Mouse (Mus musculus) midbrain, embryonic 16.5 days (tissue): ENCODE measurements around the gene Wnt10b. TPM values are rescaled to one million over a fixed set of nuclear protein-coding genes. Genes with fewer than 3 reads are reported as not detected.
"Not testable (repeated sequence)": the region's sequence is repeated elsewhere in the genome, so short reads cannot be mapped to it uniquely, and the experiment has no call there.

Experiments used
- ATAC-seq: fragments of 200-750 bp; cut with Nextera tagmentation; 2 replicates; pipeline ENCODE4 v1.8.0; 2017; ENCODE audit warnings: moderate TSS enrichment
- H3K27ac ChIP-seq: fragments of 300-500 bp; sonication (generic); 2 replicates; pipeline ENCODE4 v1.5.1; 2014; ENCODE audit warnings: mild to moderate bottlenecking, low read length, mixed read lengths
- H3K27me3 ChIP-seq: fragments of 300-500 bp; sonication (generic); 2 replicates; pipeline ENCODE4 v1.6.1; 2014; ENCODE audit warnings: low read depth, low read length, mixed read lengths; ENCODE audit not compliant: control insufficient read depth, insufficient read depth
- H3K36me3 ChIP-seq: fragments of 300-500 bp; sonication (generic); 2 replicates; pipeline ENCODE4 v1.6.1; 2014; ENCODE audit warnings: mild to moderate bottlenecking, low read length, moderate library complexity, mixed read lengths; ENCODE audit not compliant: control insufficient read depth, insufficient read depth
- H3K4me1 ChIP-seq: fragments of 300-500 bp; sonication (generic); 2 replicates; pipeline ENCODE4 v1.6.1; 2014; ENCODE audit warnings: mild to moderate bottlenecking, low read length, mixed read lengths; ENCODE audit not compliant: control insufficient read depth, insufficient read depth
- H3K4me2 ChIP-seq: fragments of 300-500 bp; sonication (generic); 2 replicates; pipeline ENCODE4 v1.6.1; 2014; ENCODE audit warnings: mild to moderate bottlenecking, low read length, mixed read lengths
- H3K4me3 ChIP-seq: fragments of 300-500 bp; sonication (generic); 2 replicates; pipeline ENCODE4 v1.5.1; 2014; ENCODE audit warnings: low read depth, mild to moderate bottlenecking, low read length, moderate library complexity, mixed read lengths
- H3K9ac ChIP-seq: fragments of 300-500 bp; sonication (generic); 2 replicates; pipeline ENCODE4 v1.6.1; 2014; ENCODE audit warnings: low read depth, low read length, mixed read lengths
- H3K9me3 ChIP-seq: fragments of 300-500 bp; sonication (generic); replicated peaks from 2 replicates; pipeline ENCODE4 v1.6.1; 2014; ENCODE audit warnings: mild to moderate bottlenecking, low read length, mixed read lengths; ENCODE audit not compliant: control insufficient read depth, poor library complexity, severe bottlenecking
- WGBS: fragments of 180-500 bp; shearing (Covaris S2); extraction: QIAGEN DNeasy Blood & Tissue Kit; methylation state at CpG from one replicate; pipeline ENCODE4 v1.1.7; 2014; 5-methylcytosine and 5-hydroxymethylcytosine counted together
- polyA plus RNA-seq: library from polyadenylated mRNA; unstranded; fragments of >200 nt; fragmentation: Nextera tagmentation; extraction: Ambion mirVana; gene quantifications from 2 replicates; pipeline ENCODE4 v1.2.1, GENCODE M21; 2015

Wnt10b gene
- polyA plus RNA-seq: not detected in 2 replicates

DNA sequence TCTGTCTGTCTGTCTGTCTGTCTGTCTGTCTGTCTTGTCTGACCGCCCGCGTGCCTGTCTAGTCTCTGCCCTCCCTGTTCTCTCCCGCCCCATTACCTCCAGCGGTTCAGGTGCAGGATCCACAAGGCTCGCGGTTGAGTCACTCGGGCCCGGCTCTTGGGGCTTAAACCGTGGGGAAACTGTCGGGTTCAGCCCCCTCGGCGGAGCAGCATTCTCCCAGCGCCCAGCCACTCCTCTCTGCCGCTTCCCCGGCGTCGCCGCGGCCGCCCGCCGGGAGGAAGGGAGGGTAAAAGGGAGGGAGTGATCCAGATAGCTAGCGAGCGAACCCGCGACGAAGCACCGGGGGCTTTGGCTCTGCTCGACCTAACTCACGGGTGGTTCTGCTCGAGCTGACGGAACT lies at the start of gene Wnt10b:
Wnt10b (minus strand) TSS at position 389 of the 400 bp plus-strand sequence.
- Histone ChIP-seq H3K9ac (0 out of 2 replicates have a peak within 1 kb of the TSS, but pooled peaks have one; percentile 2), H3K36me3 (no peaks in the 10 kb centered on the region)
- under 1% methylated on average over 30 of the region's 33 CpGs for WGBS

DNA sequence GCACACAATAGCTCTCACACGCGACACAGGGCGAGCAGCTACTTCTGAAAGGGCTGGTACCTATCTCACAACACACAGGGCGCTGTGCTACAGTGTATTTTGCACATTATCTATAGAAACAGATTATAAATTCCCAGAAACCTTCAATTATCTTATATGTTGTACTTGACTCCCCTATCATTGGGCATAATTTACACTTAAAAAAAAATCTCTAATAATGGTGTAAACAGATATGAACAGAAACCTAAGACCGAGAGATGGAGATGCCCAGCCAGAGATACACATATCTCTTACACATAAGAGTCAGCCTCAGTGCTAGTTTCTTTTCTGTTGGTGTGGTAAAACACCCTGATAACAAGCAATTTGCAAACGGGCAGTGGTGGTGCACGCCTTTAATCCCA lies 49.7 kb upstream of the Wnt10b start:
- H3K9ac ChIP-seq: no peak overlapping the region
- peaks cover 16% of the 10 kb centered on the region for H3K4me1 ChIP-seq
- no peaks in the 10 kb centered on the region for H3K27me3 ChIP-seq
- ATAC-seq: no peak
- no peak overlapping the region for H3K4me2 ChIP-seq
- no peaks in the 10 kb centered on the region for H3K9me3 ChIP-seq
- WGBS: 90% methylated on average over 7 of the region's 7 CpGs
- peaks cover 3% of the 10 kb centered on the region; the same call in 1 of the 2 replicates for H3K36me3 ChIP-seq
- H3K4me3 ChIP-seq: no peak overlapping the region
- H3K27ac ChIP-seq: no peak overlapping the region

More for the DNA sequence above, at the start of gene Wnt10b:
- Histone ChIP-seq H3K4me3 (peak within 1 kb of the TSS; percentile 17), H3K9me3 (no peaks in the 10 kb centered on the region; the same call in 1 of the 2 replicates), H3K4me2 (peak within 1 kb of the TSS; percentile 49), H3K27me3 (peaks cover 85% of the 10 kb centered on the region), H3K27ac (no peak within 1 kb of the TSS), H3K4me1 (peaks cover 12% of the 10 kb centered on the region; the same call in 1 of the 2 replicates)
- ATAC-seq: no peak

DNA sequence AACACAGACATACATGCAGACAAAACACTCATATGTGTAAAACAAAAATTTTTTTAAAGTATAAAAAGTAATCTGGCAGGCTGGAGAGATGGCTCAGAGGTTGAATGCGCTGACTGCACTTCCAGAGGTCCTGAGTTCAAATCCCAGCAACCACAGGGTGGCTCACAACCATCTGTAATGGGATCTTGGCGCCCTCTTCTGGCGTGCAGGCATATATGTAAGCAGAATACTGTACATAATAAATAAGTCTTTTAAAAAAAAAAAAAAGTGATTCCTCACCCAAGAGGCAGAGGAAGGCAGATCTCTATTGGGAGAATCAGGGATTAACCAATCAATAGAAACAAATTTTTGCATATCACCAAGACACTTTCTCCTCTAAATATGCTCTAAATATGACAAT lies 45.5 kb upstream of the Wnt10b start:
- Histone ChIP-seq H3K27ac (no peak overlapping the region), H3K9ac (no peak overlapping the region), H3K4me3 (no peak overlapping the region), H3K4me1 (no peaks in the 10 kb centered on the region), H3K36me3 (peaks cover 3% of the 10 kb centered on the region; the same call in 1 of the 2 replicates), H3K9me3 (no peaks in the 10 kb centered on the region), H3K4me2 (no peak overlapping the region), H3K27me3 (no peaks in the 10 kb centered on the region)
- no peak for ATAC-seq
- 72% methylated on average over 3 of the region's 3 CpGs for WGBS

- 95% methylated on average over 5 of the region's 5 CpGs for WGBS
- no peak for ATAC-seq
- no peak overlapping the region for H3K4me2 ChIP-seq
- no peak overlapping the region for H3K9ac ChIP-seq
- no peak overlapping the region for H3K27ac ChIP-seq
- H3K36me3 ChIP-seq: peaks cover 3% of the 10 kb centered on the region; the same call in 1 of the 2 replicates
- no peak overlapping the region for H3K4me3 ChIP-seq
- no peaks in the 10 kb centered on the region for H3K27me3 ChIP-seq
- H3K4me1 ChIP-seq: no peaks in the 10 kb centered on the region
- H3K9me3 ChIP-seq: no peaks in the 10 kb centered on the region
Observed at GRCm38 (mm10) chr15:98822147-98822546, 44.2 kb upstream of the Wnt10b start.

GRCm38 (mm10) chr15:98821403-98821802 lies 43.5 kb upstream of the Wnt10b start:
- no peak overlapping the region for H3K27ac ChIP-seq
- H3K4me1 ChIP-seq: no peaks in the 10 kb centered on the region
- H3K9me3 ChIP-seq: no peaks in the 10 kb centered on the region
- no peak overlapping the region for H3K9ac ChIP-seq
- no peaks in the 10 kb centered on the region for H3K27me3 ChIP-seq
- H3K4me3 ChIP-seq: no peak overlapping the region
- no peak for ATAC-seq
- peaks cover 3% of the 10 kb centered on the region; the same call in 1 of the 2 replicates for H3K36me3 ChIP-seq
- no peak overlapping the region for H3K4me2 ChIP-seq
- 23% methylated on average over 10 of the region's 10 CpGs for WGBS

- 82% methylated on average over 4 of the region's 4 CpGs for WGBS
- Histone ChIP-seq H3K36me3 (peaks cover 3% of the 10 kb centered on the region; the same call in 1 of the 2 replicates), H3K4me1 (no peaks in the 10 kb centered on the region), H3K4me3 (no peak overlapping the region), H3K4me2 (no peak overlapping the region), H3K27ac (no peak overlapping the region), H3K9ac (no peak overlapping the region), H3K9me3 (no peaks in the 10 kb centered on the region), H3K27me3 (no peaks in the 10 kb centered on the region)
- ATAC-seq: no peak
Observed at GRCm38 (mm10) chr15:98820937-98821336, 43.0 kb upstream of the Wnt10b start.

DNA sequence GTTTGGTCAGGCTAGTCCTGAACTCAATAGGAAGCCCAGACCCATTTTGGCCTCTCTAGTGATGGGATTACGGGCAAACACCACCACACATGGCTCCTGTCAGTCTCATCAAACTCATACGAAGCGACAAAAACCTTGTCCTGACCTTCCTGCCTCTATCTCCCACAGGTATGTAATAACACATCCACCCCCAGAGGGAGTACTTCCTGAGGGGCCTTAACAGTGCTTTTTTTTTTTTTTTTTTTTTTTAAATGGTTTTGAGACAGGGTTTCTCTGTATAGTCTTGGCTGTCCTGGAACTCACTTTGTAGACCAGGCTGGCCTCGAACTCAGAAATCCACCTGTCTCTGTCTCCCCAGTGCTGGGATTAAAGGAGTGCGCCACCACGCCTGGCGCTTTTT lies 40.2 kb upstream of the Wnt10b start:
- Histone ChIP-seq H3K27me3 (no peaks in the 10 kb centered on the region), H3K9me3 (no peaks in the 10 kb centered on the region), H3K4me3 (no peak overlapping the region), H3K4me2 (no peak overlapping the region), H3K4me1 (no peaks in the 10 kb centered on the region), H3K27ac (no peak overlapping the region), H3K36me3 (peaks cover 13% of the 10 kb centered on the region), H3K9ac (no peak overlapping the region)
- ATAC-seq: no peak
- WGBS: 93% methylated on average over 7 of the region's 7 CpGs

GRCm38 (mm10) chr15:98812741-98813424 lies 34.9 kb upstream of the Wnt10b start:
- peaks cover 12% of the 10 kb centered on the region for H3K4me1 ChIP-seq
- no peak for ATAC-seq
- 81% methylated on average over 20 of the region's 20 CpGs for WGBS
- H3K36me3 ChIP-seq: peaks cover 18% of the 10 kb centered on the region
- H3K4me2 ChIP-seq: no peak overlapping the region
- H3K9ac ChIP-seq: no peak overlapping the region
- no peak overlapping the region for H3K27ac ChIP-seq
- no peak overlapping the region for H3K4me3 ChIP-seq
- peaks cover 20% of the 10 kb centered on the region for H3K27me3 ChIP-seq
- H3K9me3 ChIP-seq: no peaks in the 10 kb centered on the region

DNA sequence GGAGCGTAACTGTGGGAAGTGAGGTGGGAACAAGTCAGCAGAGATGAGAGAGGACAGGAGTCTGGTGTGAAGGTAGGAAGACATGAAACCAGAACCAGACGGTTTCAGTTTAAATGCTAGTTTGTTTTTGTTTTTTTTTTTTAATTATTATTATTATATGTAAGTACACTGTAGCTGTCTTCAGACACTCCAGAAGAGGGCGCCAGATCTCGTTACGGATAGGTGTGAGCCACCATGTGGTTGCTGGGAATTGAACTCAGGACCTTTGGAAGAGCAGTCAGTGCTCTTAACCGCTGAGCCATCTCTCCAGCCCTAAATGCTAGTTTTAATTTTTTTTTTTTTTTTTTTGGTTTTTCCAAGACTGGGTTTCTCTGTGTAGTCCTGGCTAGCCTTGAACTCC lies 32.3 kb upstream of the Wnt10b start:
- ATAC-seq, H3K9ac ChIP-seq, H3K4me2 ChIP-seq, H3K4me3 ChIP-seq, H3K27ac ChIP-seq, H3K9me3 ChIP-seq: not testable (repeated sequence)
- Histone ChIP-seq H3K4me1 (peaks cover 31% of the 10 kb centered on the region), H3K27me3 (peaks cover 43% of the 10 kb centered on the region), H3K36me3 (peaks cover 13% of the 10 kb centered on the region; the same call in 1 of the 2 replicates)
- 81% methylated on average over 6 of the region's 6 CpGs for WGBS
